Mouse (Mus musculus): Measurements from ENCODE around the gene Mavs. TPM values are rescaled to one million over a fixed set of nuclear protein-coding genes. Genes with fewer than 3 reads are reported as not detected.

Mavs gene
- polyA plus RNA-seq, 1 experiment = 47.6 TPM

DNA sequence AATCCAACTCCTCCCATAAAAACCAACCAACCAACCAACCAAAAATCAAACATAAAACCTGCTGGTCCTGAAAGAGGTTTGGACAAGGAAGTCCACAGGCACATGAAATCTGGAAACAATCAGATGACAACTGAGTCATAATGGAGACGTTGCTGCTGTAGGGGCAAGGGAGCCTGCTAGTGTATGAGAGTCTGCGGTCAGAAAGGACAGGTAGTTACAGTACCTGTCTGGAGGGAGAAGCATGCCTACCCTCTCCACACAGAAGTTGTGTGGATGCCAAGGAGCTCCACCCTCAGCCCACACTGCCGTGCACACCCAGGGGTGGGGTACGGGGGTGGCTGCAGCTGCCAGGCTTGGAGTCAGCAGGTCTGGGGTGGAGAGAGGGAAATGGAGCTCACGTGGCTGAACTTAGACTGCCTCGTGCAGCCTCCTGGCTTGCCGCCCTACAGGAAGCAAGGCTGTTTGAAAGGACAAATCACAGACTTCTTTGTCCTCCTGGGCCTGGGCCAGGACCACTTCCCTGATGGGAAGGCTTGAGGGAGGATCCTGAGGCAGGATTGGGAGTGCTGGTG, 29.4 kb upstream of the Mavs start:
- Histone ChIP-seq H3K4me3 (ENCODE audit: extremely low read depth, insufficient read depth, insufficient read length) (no peak overlapping the region), H3K27ac (ENCODE audit: insufficient read depth, low read length) (peak overlapping the region; percentile 51), H3K36me3 (ENCODE audit: control insufficient read depth, insufficient read depth, low read length) (no peaks in the 10 kb centered on the region), H3K4me1 (ENCODE audit: control insufficient read depth, insufficient read depth, insufficient read length) (peaks cover 2% of the 10 kb centered on the region; the same call in 1 of the 2 replicates), H3K27me3 (ENCODE audit: control insufficient read depth, insufficient read depth, low read length) (no peaks in the 10 kb centered on the region)
- DNase-seq (ENCODE audit: low read depth in 1 of 2, low spot score in 2 of 2) = no peak
- 26% methylated on average over 7 of the region's 7 CpGs for WGBS
- TF ChIP-seq CTCF (IDR thresholded peaks at IDR 0.05; ENCODE audit: extremely low read depth, insufficient read depth, insufficient read length, insufficient replicate concordance) = no peak
- no peak for TF ChIP-seq POLR2A (IDR thresholded peaks at IDR 0.05; ENCODE audit: low read depth, low read length)

DNA sequence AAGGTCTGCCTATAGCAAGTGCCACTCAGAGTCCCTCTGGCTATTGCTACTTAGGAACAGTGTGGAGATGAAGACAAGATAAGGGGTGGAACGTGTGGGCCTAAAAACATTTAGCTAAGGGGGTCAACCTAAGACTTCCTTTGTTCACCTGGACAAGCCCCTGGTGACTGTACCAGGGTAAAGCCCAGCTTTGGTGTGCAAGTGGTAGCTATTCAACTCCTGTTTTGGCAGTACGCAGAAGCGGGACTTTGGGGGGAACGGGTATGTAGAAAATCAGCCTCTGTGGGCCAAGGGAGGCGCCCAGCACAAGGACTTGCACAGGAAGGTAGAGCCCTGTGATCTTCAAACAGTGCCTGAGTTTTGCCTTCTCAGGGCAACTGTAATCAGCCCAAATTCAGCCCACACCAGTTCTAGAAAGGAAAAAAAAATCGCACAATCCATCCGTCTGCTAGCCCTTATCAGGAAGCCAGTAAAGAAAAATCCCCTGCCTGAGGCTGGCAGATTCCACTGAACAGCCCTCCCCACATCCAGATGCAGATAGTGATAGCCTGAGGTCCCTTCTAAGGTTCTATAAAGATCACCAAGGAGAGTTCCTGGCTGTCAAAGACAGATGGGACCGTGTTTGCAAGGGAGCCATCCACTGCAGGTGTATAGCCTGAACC, 28.2 kb upstream of the Mavs start:
- WGBS = 68% methylated on average over 8 of the region's 8 CpGs
- no peak for TF ChIP-seq POLR2A (IDR thresholded peaks at IDR 0.05; ENCODE audit: low read depth, low read length)
- TF ChIP-seq CTCF (IDR thresholded peaks at IDR 0.05; ENCODE audit: extremely low read depth, insufficient read depth, insufficient read length, insufficient replicate concordance) = no peak
- peaks cover 2% of the 10 kb centered on the region; the same call in 1 of the 2 replicates for H3K4me1 ChIP-seq (ENCODE audit: control insufficient read depth, insufficient read depth, insufficient read length)
- H3K36me3 ChIP-seq (ENCODE audit: control insufficient read depth, insufficient read depth, low read length) = no peaks in the 10 kb centered on the region
- H3K27ac ChIP-seq (ENCODE audit: insufficient read depth, low read length) = no peak overlapping the region
- H3K4me3 ChIP-seq (ENCODE audit: extremely low read depth, insufficient read depth, insufficient read length) = no peak overlapping the region
- DNase-seq (ENCODE audit: low read depth in 1 of 2, low spot score in 2 of 2) = no peak
- H3K27me3 ChIP-seq (ENCODE audit: control insufficient read depth, insufficient read depth, low read length) = no peaks in the 10 kb centered on the region

DNA sequence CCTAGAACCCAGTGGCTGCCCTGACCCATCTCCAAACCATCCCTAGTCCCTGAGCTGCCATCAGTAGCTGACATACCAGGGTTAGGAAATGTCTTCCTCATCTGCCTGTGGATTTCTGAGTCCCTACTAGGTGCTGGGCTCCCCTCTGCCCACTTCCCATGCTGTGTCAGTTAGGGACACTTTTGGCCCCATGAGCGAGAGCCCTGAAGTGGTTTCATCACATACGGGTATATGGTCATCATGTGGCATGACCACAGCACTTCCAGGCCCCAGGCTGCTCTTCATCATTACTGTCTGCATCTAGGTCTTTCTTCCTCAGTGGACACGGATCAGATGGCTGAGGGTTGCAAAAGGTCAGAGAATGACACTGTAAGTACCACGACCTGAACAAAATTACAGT, 27.1 kb upstream of the Mavs start, which contains the start of gene Ap5s1:
Gene Ap5s1, plus strand, starts transcription at position 301 of the 400 bp plus-strand sequence.
- no peak for DNase-seq (ENCODE audit: low read depth in 1 of 2, low spot score in 2 of 2)
- H3K4me3 ChIP-seq (ENCODE audit: extremely low read depth, insufficient read depth, insufficient read length) = no peak within 1 kb of the TSS
- H3K4me1 ChIP-seq (ENCODE audit: control insufficient read depth, insufficient read depth, insufficient read length) = peaks cover 4% of the 10 kb centered on the region; the same call in 1 of the 2 replicates
- 89% methylated on average over 4 of the region's 4 CpGs for WGBS
- no peaks in the 10 kb centered on the region for H3K27me3 ChIP-seq (ENCODE audit: control insufficient read depth, insufficient read depth, low read length)
- TF ChIP-seq CTCF (IDR thresholded peaks at IDR 0.05; ENCODE audit: extremely low read depth, insufficient read depth, insufficient read length, insufficient replicate concordance) (no peak), POLR2A (IDR thresholded peaks at IDR 0.05; ENCODE audit: low read depth, low read length) (no peak)
- no peaks in the 10 kb centered on the region for H3K36me3 ChIP-seq (ENCODE audit: control insufficient read depth, insufficient read depth, low read length)
- no peak within 1 kb of the TSS for H3K27ac ChIP-seq (ENCODE audit: insufficient read depth, low read length)

DNA sequence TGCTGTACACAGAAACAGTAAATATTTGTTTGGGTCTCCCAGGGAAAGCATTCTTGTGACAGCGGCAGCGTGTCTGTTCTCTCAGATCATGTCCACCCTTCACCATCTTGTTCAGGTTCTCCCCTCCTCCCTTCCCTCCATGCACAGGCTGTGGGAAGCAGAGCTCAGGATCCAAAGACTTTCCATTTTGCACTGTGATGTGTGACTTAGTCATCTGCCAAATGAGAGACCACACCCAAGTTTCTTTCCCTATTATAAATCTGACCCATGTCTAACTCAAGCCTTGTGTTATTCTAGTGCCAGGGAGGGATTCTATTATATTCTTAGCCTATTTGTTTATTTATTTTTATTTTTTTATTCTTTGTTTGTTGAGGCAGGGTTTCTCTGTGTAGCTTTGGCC, 25.5 kb upstream of the Mavs start:
- no peak overlapping the region for H3K27ac ChIP-seq (ENCODE audit: insufficient read depth, low read length)
- no peak overlapping the region for H3K4me3 ChIP-seq (ENCODE audit: extremely low read depth, insufficient read depth, insufficient read length)
- no peaks in the 10 kb centered on the region for H3K27me3 ChIP-seq (ENCODE audit: control insufficient read depth, insufficient read depth, low read length)
- DNase-seq (ENCODE audit: low read depth in 1 of 2, low spot score in 2 of 2) = no peak
- peaks cover 4% of the 10 kb centered on the region; the same call in 1 of the 2 replicates for H3K36me3 ChIP-seq (ENCODE audit: control insufficient read depth, insufficient read depth, low read length)
- 100% methylated on average over 2 of the region's 2 CpGs for WGBS
- TF ChIP-seq CTCF (IDR thresholded peaks at IDR 0.05; ENCODE audit: extremely low read depth, insufficient read depth, insufficient read length, insufficient replicate concordance) = no peak
- TF ChIP-seq POLR2A (IDR thresholded peaks at IDR 0.05; ENCODE audit: low read depth, low read length) = no peak
- H3K4me1 ChIP-seq (ENCODE audit: control insufficient read depth, insufficient read depth, insufficient read length) = peaks cover 4% of the 10 kb centered on the region; the same call in 1 of the 2 replicates

DNA sequence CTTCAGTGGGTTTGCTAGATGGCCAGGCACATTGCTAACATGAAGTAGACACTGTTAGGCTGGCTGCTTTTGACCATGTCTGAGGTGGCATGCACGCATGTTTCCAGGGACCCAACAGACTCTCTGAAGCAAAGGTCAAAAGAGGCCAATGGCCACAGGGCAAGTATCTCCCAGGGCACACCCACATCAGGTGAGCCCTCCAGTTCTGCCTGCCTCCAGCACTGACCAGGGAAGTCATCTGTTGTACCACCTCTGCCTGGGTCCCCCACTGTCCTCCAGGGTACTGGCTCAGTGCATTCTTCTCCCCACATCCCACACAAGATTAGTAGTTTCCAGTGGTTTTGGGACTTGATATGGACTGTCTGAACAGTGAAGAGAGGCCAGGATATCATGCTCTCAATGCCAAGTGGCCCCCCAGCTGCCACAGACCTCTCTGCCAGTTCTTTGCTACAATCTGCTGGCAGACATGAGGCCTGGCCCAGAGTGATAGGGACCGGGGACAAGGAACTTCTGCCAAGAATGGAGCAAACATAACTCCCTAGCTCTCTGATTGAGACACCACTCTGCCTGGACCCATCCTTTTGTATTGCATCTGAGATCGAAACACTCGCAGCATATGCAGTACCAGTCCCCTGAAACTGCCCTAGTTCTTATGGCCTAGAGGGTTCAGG, 24.6 kb upstream of the Mavs start:
- TF ChIP-seq POLR2A (IDR thresholded peaks at IDR 0.05; ENCODE audit: low read depth, low read length) (no peak), CTCF (IDR thresholded peaks at IDR 0.05; ENCODE audit: extremely low read depth, insufficient read depth, insufficient read length, insufficient replicate concordance) (no peak)
- H3K27me3 ChIP-seq (ENCODE audit: control insufficient read depth, insufficient read depth, low read length) = no peaks in the 10 kb centered on the region
- H3K4me3 ChIP-seq (ENCODE audit: extremely low read depth, insufficient read depth, insufficient read length) = no peak overlapping the region
- peaks cover 4% of the 10 kb centered on the region; the same call in 1 of the 2 replicates for H3K4me1 ChIP-seq (ENCODE audit: control insufficient read depth, insufficient read depth, insufficient read length)
- peak overlapping the region; percentile 89; the same call in 1 of the 2 replicates for H3K27ac ChIP-seq (ENCODE audit: insufficient read depth, low read length)
- no peak for DNase-seq (ENCODE audit: low read depth in 1 of 2, low spot score in 2 of 2)
- 71% methylated on average over 4 of the region's 4 CpGs for WGBS
- peaks cover 4% of the 10 kb centered on the region; the same call in 1 of the 2 replicates for H3K36me3 ChIP-seq (ENCODE audit: control insufficient read depth, insufficient read depth, low read length)

DNA sequence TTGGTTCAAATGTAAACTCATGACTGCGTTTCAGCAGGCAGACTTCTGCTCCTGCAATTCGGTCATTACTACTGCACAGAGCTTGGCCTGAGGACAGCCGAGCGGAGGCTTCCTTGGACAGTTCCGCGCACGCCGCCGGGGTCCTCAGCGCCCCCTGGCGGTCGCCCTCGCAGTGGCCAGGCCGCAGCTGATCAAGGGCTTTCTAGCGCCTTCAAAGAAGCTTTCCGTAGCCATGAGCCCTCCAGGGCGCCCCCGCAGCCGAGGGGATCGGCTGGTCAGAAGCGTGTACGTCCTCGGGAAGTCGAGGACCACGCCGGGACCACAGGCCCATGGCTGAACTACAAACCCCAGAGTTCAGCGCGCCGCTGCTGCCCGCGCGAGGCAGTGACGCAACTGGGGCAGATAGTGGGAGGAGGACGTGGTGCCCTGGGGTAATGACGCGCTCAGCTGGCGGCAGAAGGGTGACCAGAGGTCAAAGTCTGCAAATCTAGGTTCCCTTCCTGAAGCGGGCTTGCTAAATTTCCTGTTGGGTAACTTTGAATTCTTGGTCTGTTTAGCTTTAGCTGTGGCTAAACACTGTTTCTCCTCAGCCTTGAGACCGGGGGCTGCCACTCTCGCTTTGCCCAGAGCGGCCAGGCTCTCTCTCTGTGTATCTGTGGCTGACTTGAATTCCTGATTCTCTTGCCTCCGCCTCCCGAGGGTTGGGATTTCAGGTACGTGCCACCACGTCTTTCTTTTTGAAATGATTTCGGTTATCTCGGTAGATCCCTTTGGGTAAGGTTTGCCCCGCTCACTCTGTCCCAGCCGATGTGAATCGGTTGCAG, 23.7 kb upstream of the Mavs start:
- Histone ChIP-seq H3K4me1 (ENCODE audit: control insufficient read depth, insufficient read depth, insufficient read length) (peaks cover 3% of the 10 kb centered on the region; the same call in 1 of the 2 replicates), H3K27me3 (ENCODE audit: control insufficient read depth, insufficient read depth, low read length) (no peaks in the 10 kb centered on the region), H3K4me3 (ENCODE audit: extremely low read depth, insufficient read depth, insufficient read length) (peak overlapping the region; percentile 63), H3K36me3 (ENCODE audit: control insufficient read depth, insufficient read depth, low read length) (peaks cover 4% of the 10 kb centered on the region; the same call in 1 of the 2 replicates), H3K27ac (ENCODE audit: insufficient read depth, low read length) (peak overlapping the region; percentile 89)
- peak; percentile 84 to 94 for DNase-seq (ENCODE audit: low read depth in 1 of 2, low spot score in 2 of 2)
- WGBS = under 1% methylated on average over 50 of the region's 50 CpGs
- TF ChIP-seq POLR2A (IDR thresholded peaks at IDR 0.05; ENCODE audit: low read depth, low read length) (peak; percentile 62), CTCF (IDR thresholded peaks at IDR 0.05; ENCODE audit: extremely low read depth, insufficient read depth, insufficient read length, insufficient replicate concordance) (peak; percentile 93)
